Mouse (Mus musculus) C2C12 (cell line): Measurements from ENCODE around the gene Mup20. TPM values are rescaled to one million over a fixed set of nuclear protein-coding genes. Genes with fewer than 3 reads are reported as not detected.
"Not testable (repeated sequence)": the region's sequence is repeated elsewhere in the genome, so short reads cannot be mapped to it uniquely, and the experiment has no call there.

Source experiments
- H3K27me3 ChIP-seq: one replicate; pipeline ENCODE4 v1.6.1; 2011; ENCODE audit not compliant: control insufficient read depth, insufficient read depth, insufficient read length
- H3K36me3 ChIP-seq: one replicate; pipeline ENCODE4 v1.6.1; 2011; ENCODE audit not compliant: control insufficient read depth, insufficient read depth
- H3K4me3 ChIP-seq: one replicate; pipeline ENCODE4 v1.5.1; 2011; ENCODE audit warnings: mild to moderate bottlenecking, control low read depth; ENCODE audit not compliant: poor library complexity, insufficient read depth, severe bottlenecking
- H3K79me2 ChIP-seq: one replicate; pipeline ENCODE4 v1.6.1; 2011; ENCODE audit not compliant: control insufficient read depth, insufficient read depth
- H3K79me3 ChIP-seq: one replicate; pipeline ENCODE4 v1.6.1; 2011; ENCODE audit warnings: low read depth, control low read depth
- H3ac ChIP-seq: one replicate; pipeline ENCODE3; 2011; ENCODE audit warnings: low read depth; ENCODE audit not compliant: control insufficient read depth, insufficient read length
- CEBPB ChIP-seq: IDR thresholded peaks from one replicate; pipeline ENCODE4 v1.6.1; 2011; ENCODE audit warnings: low read depth, mild to moderate bottlenecking, control low read depth, moderate library complexity
- CTCF ChIP-seq: IDR thresholded peaks from one replicate; pipeline ENCODE4 v1.5.1; 2011; ENCODE audit not compliant: control insufficient read depth, insufficient read depth, insufficient read length
- FOSL1 ChIP-seq: IDR thresholded peaks from one replicate; pipeline ENCODE4 v1.8.0; 2011; ENCODE audit warnings: mild to moderate bottlenecking, low read length; ENCODE audit not compliant: poor library complexity, insufficient read depth, severe bottlenecking
- MAX ChIP-seq: IDR thresholded peaks from one replicate; pipeline ENCODE4 v1.6.1; 2011; ENCODE audit warnings: mild to moderate bottlenecking, control low read depth
- MYOD1 ChIP-seq: IDR thresholded peaks from one replicate; pipeline ENCODE4 v1.6.1; 2011; ENCODE audit warnings: low read depth; ENCODE audit not compliant: control insufficient read depth, insufficient read length
- MYOG ChIP-seq: IDR thresholded peaks from one replicate; pipeline ENCODE4 v1.6.1; 2011; ENCODE audit not compliant: control insufficient read depth, insufficient read length; ENCODE audit errors: extremely low read depth
- USF1 ChIP-seq: IDR thresholded peaks from one replicate; pipeline ENCODE4 v1.6.1; 2011; ENCODE audit warnings: low read depth, mild to moderate bottlenecking, control low read depth, moderate library complexity
- polyA plus RNA-seq: library from polyadenylated mRNA; unstranded; fragments of >200 nt; fragmentation: generic; extraction: Trizol; gene quantifications from one replicate; pipeline ENCODE4 v1.2.1, GENCODE M21; 2012; ENCODE audit warnings: missing spikeins

Gene Mup20
- polyA plus RNA-seq, 1 experiment = not detected

- H3ac ChIP-seq = no peak overlapping the region
- no peak overlapping the region for H3K4me3 ChIP-seq
- no peak for TF ChIP-seq MAX
- no peak for TF ChIP-seq CEBPB
- TF ChIP-seq FOSL1 = no peak
- TF ChIP-seq CTCF = no peak
- TF ChIP-seq MYOG = no peak
- H3K79me3 ChIP-seq = no peaks in the 10 kb centered on the region
- H3K79me2 ChIP-seq = no peaks in the 10 kb centered on the region
- H3K36me3 ChIP-seq = no peaks in the 10 kb centered on the region
- no peaks in the 10 kb centered on the region for H3K27me3 ChIP-seq
Measured at GRCm38 (mm10) chr4:62026281-62026680, 27.7 kb downstream of the Mup20 start.

DNA sequence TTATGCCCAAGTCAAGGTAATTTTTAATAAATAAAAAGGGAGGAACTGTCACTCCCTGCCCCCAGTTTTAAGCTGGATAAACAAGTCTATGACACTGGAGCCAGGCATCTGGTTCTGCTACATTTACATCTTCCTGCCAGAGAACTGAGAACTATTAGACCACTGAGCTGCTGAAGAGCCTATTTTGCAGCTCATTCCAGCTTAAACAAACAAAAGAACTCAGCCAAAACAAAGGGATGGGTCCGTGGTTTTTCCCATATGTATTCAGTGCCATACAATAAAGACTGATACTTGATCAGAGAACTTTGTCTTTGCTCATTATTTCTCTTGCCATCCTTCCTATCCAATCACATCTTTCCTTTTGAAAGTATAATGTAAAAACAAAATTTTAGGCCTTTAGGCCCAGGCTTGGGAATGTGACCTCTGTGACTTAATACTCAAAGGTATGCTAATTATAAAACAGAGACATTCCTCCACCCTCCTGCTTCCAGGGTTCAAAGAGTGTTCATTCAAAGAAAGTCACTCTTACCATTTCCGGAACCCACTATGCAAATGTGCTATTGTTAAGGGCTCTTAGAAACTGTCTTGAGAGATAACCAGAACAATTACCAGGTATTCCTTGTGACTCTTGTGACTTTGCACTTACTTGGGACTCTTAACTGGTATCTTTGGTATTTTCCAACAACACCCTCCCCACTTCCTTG lies 29.6 kb downstream of the Mup20 start:
- no peak overlapping the region for H3K4me3 ChIP-seq
- no peaks in the 10 kb centered on the region for H3K79me2 ChIP-seq
- TF ChIP-seq MAX = no peak
- TF ChIP-seq CEBPB = no peak
- no peak for TF ChIP-seq CTCF
- no peak for TF ChIP-seq USF1
- TF ChIP-seq MYOG = no peak
- TF ChIP-seq FOSL1 = no peak
- H3ac ChIP-seq = no peak overlapping the region
- no peaks in the 10 kb centered on the region for H3K36me3 ChIP-seq
- H3K79me3 ChIP-seq = no peaks in the 10 kb centered on the region
- no peaks in the 10 kb centered on the region for H3K27me3 ChIP-seq

DNA sequence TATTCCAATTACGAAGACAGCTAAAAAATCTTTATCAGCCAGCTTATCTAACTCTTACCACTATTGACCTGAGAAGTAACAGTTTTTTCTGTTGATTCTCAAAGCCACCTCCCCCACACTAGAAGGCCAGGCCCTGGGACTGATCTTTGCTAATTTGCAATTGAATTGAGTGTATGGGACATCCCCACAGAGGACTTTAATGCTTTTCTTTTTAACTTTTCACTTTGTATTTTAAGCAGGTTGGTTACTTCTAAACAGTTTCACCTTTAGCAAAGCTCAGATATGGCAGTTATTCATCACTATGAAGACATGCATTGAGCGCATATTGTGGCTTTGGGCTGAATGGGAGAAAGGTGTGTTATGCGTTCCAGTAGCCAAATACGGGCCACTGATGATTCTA lies 30.3 kb downstream of the Mup20 start:
- TF ChIP-seq CTCF = no peak
- TF ChIP-seq FOSL1 = no peak

GRCm38 (mm10) chr4:62023120-62023519 lies 30.8 kb downstream of the Mup20 start:
- no peak overlapping the region for H3K4me3 ChIP-seq
- H3ac ChIP-seq = no peak overlapping the region
- no peaks in the 10 kb centered on the region for H3K79me2 ChIP-seq
- TF ChIP-seq MAX (no peak), USF1 (no peak), MYOG (no peak), MYOD1 (no peak), CTCF (no peak), FOSL1 (no peak), CEBPB (no peak)
- no peaks in the 10 kb centered on the region for H3K36me3 ChIP-seq
- H3K27me3 ChIP-seq = no peaks in the 10 kb centered on the region
- no peaks in the 10 kb centered on the region for H3K79me3 ChIP-seq

More for the DNA sequence above, 30.3 kb downstream of the Mup20 start:
- no peaks in the 10 kb centered on the region for H3K27me3 ChIP-seq
- no peaks in the 10 kb centered on the region for H3K79me2 ChIP-seq
- no peaks in the 10 kb centered on the region for H3K79me3 ChIP-seq
- H3ac ChIP-seq = no peak overlapping the region
- H3K4me3 ChIP-seq = no peak overlapping the region
- no peaks in the 10 kb centered on the region for H3K36me3 ChIP-seq

GRCm38 (mm10) chr4:62020511-62020910 lies 33.4 kb downstream of the Mup20 start:
- H3K36me3 ChIP-seq, H3K4me3 ChIP-seq, H3K79me3 ChIP-seq, H3ac ChIP-seq, H3K27me3 ChIP-seq, H3K79me2 ChIP-seq: not testable (repeated sequence)

Other genes with a start within 250 kb of the Mup20 start
- not detected for gene Mup5, start 218.9 kb downstream of the Mup20 start, polyA plus RNA-seq
- not detected for gene Mup3, start 33.2 kb upstream of the Mup20 start, polyA plus RNA-seq
- gene Mup21, start 96.7 kb upstream of the Mup20 start, polyA plus RNA-seq = not detected
- 0.47 TPM for gene Zfp37, start 176.9 kb upstream of the Mup20 start, polyA plus RNA-seq
- 3.1 TPM for gene Slc31a2, start 208.4 kb upstream of the Mup20 start, polyA plus RNA-seq